Mouse (Mus musculus) left cerebral cortex, postnatal 36 days (tissue): ENCODE measurements around the gene Tvp23a. TPM values are rescaled to one million over a fixed set of nuclear protein-coding genes. Genes with fewer than 3 reads are reported as not detected.

Source experiments
- DNase-seq, 2 experiments: peaks; one replicate each; pipeline ENCODE4 v3.0.0; 2021 to 2022; ENCODE audit warnings: low spot score in 2 of 2, mixed read lengths in 1 of 2
- intact Hi-C: fragments of 180-260 bp; cut with DNase I; formaldehyde crosslinking; loops from one replicate; pipeline ENCODE4 v1.15.1; 2025
- total RNA-seq, 2 experiments: library from RNA; stranded (reverse); gene quantifications; 2 replicates each; pipeline ENCODE4 v1.2.3; 2021

Gene Tvp23a
- total RNA-seq, 2 experiments from 2014 or later = 29.8 to 32.2 TPM

DNA sequence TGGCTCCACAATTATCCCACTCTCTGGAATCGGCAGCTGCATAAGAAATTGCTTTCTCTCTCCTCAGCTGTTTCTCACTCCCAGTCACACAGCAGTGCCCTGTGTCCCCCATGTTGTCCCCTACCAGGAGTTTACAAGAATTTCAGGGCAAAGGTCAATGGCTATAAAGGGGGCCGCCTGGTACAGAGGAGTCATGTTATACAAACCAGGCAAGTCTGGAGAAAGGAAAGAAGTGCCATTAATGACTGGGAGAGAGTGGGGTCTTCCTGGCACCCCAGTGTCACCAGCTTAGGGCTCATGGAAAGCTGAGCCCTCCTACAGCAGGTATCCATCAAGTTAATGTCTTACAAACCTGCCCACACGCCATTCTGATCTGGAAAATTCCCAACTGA, 7.4 kb upstream of the Tvp23a start:
- intact Hi-C loops = no loop called here

DNA sequence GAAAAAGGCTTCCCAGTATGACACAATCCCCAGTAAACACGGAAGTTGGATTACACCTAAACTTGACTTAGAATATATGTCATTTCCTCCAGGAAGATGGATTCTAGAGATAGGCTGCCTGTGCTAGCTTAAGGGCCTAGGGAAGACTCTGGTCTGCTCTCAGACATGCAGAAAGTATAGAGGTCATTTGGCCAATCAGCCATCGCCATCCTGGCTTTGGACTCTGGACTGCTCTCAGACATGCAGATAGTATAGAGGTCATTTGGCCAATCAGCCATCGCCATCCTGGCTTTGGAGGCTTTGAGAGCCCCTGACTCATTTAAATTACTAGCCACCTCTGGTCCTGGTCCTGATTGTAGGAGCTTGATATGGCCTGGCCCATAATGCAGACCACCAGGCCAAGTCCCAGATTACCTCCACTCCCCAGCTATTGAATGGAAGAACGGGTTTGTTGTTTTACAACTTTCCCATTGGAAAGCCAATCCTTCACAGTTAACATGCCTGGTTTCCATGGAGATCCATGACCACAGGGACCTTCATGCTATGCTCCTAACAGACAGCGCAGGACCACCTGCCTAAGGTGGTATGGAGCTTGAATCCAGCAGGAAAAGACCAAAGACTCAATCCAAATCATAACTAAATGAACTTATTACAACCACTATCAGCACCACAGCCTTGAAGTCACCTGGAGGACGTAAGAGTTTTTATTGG, 6.9 kb upstream of the Tvp23a start:
- intact Hi-C loops = no loop called here
- no peak for DNase-seq

More for the DNA sequence above, 7.4 kb upstream of the Tvp23a start:
- DNase-seq = no peak

DNA sequence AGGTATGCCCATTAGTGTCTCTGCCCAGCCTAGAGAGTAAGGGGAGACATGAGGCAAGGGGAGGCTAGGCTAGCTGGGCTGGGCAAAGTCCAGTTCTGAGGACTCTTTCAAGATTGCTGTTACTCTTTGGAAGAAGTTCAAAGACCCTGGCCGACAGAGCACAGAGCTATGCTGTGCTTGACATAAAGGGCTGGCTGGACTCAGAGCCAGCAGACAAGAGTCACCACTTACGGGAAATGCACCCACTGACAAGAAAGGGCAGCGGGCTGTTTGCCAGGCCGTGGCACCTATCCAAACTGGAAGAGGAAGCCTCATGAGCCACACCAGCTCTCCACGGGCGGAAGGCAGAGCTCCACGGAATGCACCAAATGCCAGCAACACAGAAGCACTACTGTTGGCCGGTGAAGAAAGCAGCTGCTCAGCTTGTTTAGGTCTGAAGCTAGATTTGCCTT, 5.3 kb upstream of the Tvp23a start:
- intact Hi-C loops = no loop called here
- DNase-seq = peak; percentile 54 to 58

DNA sequence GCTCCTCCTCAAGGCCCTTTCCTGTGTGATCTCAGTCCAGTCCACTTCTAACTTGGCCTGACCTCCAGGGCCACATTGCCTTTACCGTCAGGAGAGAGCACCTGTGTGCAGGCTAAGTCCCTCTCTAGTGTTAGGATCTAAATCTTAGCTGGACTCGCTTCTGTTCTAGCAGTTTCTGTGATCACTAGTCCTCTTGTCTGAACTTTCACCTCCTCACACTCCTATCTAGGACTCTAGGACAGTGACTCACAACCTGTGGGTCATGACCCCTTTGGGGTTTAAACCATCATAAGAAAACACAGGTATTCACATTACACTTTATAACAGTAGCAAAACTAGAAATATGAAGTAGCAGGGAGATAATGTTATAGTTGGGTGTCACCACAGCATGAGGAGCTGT, 4.7 kb upstream of the Tvp23a start:
- intact Hi-C loops = no loop called here
- DNase-seq = no peak

DNA sequence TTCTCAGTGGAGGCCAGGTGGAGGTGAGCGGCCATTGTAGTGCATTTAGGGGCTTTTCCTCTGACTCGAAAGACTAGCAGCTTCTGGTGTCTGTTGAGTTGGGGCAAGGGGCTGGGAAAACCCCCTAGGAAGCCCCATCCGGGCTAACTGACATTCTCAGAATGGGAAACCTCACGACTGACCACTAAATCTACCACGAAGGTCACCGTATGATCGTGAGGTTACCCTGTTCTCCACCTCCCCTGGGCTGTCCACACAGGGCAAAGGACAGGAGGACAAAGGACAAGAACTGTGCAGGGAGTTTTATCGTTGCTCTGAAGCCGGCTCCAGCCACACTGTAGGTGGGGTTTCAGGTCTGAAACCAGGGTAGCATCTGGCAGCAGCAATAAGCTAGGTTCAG, 1.8 kb upstream of the Tvp23a start:
- no peak for DNase-seq
- intact Hi-C loops = loop anchor here (5.0 kb wide), 1 partner anchor 73 kb away; no protein-coding TSS in a partner anchor

DNA sequence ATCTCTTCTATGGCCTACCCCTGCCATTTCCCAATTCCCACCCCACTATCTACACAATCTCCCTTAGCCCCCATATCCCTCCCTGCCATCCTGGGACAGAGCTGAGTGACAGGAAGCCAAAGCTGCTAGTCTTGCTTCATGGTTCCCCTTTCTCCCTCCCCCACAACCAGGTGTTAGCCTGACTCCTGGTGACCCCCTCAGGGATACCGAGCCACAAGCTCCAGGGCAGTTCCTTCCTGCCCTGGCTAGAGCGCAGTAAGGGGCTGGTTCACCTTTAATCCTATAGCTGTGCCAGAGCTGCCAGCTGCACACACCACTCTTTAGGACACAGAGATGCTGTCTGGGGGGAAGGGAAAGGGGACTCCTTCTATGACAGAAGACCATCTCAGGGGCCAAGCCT, 619 bp upstream of the Tvp23a start:
- intact Hi-C loops = loop anchor here (5.0 kb wide), 1 partner anchor 75 kb away; no protein-coding TSS in a partner anchor
- no peak for DNase-seq

DNA sequence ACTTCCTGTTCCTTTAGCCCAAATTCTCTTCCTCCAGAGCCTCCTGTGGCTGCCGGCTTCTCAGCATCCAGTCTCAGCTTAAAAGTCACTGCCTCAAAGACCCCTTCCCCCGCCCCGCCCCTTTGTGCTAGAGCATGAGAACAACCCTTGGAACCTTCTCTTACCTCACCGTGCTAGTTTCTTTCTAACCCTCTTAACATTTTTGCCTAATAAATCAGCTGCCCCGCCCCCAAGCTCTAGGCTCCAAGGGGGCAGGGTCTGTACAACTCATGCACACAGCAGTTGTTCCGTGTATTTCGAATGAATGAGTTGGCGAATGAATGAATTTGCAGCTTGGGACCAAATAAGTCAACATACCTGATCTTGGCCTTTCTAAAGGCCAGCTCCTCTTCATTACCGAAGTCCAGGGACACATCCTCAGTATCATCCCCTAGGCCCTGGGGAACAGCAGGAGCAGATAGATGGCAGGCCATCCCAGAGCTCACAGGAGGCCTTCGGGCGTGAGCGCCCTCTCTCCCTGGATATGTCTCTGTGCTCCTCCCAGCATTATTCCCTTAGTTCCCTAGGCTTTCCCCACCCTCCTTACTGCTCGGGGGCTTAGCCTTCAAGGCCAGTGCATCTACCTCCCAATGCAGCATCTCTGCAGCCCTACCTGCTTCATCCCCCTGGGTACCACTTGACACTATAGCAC, 444 bp downstream of the Tvp23a start:
- no peak for DNase-seq
- intact Hi-C loops = loop anchor here (5.0 kb wide), 1 partner anchor 76 kb away; no protein-coding TSS in a partner anchor

DNA sequence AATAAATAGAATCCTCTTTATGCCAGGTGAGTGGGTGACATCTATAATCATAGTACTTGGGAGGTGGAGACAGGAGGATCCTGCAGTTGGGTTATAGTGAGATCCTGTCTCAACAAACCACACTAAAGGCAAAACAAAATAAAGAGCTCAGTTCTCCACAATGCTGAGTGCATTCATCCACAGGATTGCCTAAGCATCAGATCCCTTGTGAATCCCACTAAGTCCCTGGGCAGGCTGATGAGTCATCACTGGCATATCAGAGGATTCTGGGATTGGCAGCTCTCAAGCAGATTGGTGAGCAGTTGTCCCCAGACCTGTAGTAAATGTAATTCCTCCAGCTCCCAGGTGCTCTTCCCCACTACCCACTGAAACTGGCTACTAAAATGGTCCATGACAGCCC, 3.4 kb downstream of the Tvp23a start:
- intact Hi-C loops = no loop called here
- no peak for DNase-seq

DNA sequence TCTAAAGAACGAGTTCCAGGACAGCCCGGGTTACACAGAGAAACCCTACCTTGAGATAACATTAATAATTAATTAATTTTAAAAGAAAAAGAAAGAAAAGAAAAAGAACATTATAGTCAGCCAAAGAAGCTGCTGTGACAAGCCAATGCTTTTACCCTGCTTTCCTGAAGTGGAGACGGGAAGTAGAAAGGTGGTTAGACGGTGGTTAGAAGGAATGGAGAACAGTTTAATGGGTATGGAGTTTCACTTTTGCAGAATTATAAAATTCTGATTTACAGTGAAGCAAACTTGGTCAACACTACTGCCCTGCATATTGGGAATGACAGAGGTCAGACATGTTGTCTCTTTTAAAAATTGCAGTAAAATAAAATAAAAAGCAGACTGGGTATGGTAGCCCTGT, 5.4 kb downstream of the Tvp23a start:
- no peak for DNase-seq
- intact Hi-C loops = no loop called here

DNA sequence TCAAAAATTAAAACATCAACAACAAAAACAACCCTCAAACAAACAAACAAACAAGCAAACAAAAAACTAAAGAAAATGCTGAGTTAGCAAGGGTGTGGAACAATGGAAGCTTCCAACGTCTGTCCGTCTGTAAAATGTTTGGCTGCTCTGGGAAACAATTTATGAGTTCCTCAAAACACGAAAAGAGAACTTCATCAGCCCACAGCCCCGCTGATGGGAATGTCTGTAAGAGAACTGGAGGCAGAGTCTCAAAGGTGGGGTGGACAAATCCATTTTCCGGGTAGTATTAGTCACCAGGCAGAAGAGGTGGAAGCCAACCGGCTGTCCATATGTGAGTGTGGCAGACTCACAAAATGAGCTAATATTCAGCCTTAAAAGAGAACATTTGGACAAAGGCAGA, 5.8 kb downstream of the Tvp23a start:
- intact Hi-C loops = no loop called here
- DNase-seq = no peak

DNA sequence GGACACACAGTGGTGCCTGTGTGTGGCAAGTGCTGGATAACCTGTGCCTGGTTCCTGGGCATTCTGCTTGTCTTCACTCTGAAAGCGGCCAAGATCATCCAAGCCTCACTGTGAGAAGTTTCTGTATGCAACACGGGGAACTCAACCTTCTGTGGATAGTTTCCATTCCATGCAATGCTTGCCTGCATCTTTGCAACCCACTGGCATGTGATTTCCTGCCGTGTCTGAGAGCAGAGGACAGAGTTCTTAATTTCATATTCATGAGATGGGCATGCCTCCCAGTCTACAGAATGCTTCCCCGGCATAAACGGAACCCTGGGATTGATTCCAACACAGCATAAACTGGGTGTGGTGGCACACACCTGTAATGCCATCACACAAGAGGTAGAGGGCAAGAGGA, 9.1 kb downstream of the Tvp23a start:
- intact Hi-C loops = no loop called here

DNA sequence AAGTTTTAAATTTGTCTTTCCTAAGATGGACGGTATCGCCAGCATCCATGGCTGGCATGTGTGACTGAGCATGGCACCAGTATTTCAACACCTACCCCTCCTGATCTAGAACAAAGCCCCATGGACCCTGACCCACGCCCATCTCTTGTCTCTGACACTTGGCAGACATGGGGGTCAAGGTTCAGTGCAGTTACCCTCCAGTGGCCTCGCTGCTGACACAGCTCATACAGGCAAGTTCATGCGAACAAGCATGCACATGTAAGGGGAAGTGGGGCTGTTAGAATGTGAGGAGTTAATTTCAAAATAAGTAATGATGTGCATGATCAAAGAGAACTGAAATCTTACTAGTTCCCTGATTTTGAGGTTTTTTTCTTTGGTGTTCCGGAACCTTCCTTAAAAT, 11.0 kb downstream of the Tvp23a start:
- no peak for DNase-seq
- intact Hi-C loops = no loop called here

More for the DNA sequence above, 9.1 kb downstream of the Tvp23a start:
- DNase-seq = no peak

DNA sequence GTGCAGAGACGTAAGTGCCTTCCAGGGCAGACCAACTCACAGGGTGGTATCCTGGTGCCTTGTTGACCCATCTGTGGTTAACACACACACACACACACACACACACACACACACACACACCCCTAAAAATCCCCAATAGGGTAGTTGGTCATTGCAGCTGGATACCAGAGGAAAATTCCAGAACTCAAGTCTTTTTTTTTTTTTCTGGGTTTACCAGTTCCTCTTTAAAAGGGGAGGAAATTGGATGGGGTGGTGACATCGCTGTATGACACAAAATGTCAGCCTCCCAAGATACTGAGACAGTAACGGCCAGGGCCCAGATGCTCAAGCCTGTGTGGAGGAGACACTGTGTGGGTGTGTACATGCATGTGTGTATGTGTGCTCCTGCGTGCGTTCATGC, 13.8 kb downstream of the Tvp23a start:
- intact Hi-C loops = no loop called here
- no peak for DNase-seq

DNA sequence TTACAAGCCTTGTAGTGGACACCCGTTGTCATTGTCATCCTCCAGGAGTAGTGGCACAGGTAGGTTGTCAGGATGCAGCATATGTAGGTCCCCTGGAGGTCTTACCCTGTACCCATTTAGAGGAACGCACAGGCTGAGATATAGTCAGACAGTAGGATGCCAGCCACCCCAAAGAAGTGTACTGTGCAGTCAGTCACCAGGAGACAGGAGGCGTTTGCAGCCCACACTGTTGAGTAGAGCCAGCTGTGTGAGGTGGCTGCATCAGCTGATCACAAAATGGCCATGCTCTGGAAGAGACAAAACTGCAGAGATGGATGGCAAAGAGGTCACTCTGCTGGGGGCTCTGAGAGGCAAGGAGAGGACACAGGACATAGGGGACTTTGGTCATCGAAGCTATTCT, 14.8 kb downstream of the Tvp23a start:
- intact Hi-C loops = no loop called here
- DNase-seq = no peak

DNA sequence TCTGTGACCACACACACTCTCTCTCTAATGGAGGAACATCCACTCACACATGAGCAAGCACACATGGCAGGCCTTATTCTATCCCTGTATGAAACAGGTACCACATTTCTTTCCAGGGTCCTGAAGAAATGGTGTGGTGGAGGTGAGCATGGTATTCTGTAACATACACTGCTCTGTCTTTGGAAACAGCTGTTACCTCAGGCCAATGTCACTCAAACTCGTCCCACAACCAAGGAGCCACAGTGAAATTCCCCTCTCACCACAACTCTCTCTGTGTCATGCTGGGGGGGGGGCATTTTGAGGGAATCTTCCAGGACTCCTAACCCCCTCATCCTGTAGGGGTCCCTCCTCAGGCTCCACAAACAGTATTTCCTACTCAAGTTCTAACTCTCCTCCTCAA, 15.3 kb downstream of the Tvp23a start:
- intact Hi-C loops = no loop called here

DNA sequence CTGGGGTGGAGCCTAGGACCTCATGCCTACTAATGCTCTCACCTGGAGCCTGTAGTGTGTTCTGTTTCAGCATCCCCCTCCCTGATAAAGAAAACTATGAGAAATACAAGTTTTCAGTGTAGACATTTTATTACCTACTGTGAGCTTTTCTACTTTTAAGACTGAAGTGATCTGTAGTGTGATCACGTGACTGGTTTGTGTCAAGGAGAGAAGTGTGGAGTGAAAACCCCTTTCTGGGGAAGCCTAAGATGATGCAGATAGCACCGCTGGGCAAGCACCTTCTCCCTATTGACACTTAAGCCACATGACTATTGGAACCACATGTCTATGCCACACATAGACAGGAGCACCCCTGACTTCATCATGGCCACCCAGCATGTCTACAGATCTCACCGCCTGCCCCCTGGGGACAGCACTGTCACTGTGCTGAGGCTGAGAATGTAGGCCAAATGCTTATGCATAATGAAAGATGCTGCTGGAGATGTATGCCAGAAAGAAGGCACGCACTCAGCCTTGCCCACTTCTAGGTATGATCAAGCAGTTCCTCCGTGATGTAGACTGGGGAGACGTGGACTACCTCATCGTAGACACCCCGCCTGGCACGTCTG, 26.6 kb downstream of the Tvp23a start:
- intact Hi-C loops = no loop called here
- no peak for DNase-seq

More for the DNA sequence above, 15.3 kb downstream of the Tvp23a start:
- no peak for DNase-seq

DNA sequence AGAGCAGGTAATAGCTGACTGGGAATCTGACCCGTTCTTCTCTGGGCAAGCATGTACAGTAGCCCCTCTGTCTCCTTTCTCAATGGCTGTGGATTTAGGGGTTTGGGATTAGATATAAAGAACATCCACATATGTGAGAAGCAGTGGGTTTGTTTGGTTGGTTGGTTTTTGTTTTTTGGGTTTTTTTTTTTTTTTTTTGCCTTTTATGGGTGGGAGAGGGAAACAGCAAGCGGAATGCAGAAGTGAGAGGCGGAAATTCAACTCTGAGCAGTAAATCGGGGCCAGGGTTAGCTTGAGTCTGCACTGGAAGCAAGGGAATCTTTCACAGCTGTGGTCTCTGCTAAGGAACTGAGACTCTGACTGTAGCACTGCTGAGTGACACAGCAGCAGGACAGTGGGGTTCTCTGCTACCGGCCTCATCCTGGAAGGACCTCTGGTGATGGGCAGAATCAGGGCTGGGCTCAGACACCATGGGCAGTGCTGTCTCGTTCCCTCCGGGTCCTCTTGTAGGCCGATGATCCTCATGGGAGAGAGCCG, 29.4 kb downstream of the Tvp23a start:
- no peak for DNase-seq
- intact Hi-C loops = no loop called here

DNA sequence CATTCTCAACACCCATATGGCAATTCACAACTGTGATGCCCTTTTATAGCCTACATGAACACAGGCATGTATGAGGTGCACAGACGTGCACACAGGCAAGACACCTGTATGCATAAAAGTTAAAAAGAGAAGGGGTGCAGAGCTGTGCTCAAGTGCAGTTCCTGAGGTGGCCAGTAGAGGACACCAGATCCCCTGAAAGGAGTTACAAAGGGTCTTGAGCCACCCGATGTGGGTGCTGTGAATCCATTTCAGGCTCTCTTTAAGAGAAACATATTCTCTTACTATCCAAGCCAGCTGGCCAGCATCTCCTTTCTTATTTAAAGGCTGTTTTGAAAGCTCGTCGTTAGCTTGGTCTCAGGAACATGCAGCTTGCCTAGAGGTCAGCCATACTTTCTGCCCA, 30.3 kb downstream of the Tvp23a start:
- no peak for DNase-seq
- intact Hi-C loops = no loop called here

DNA sequence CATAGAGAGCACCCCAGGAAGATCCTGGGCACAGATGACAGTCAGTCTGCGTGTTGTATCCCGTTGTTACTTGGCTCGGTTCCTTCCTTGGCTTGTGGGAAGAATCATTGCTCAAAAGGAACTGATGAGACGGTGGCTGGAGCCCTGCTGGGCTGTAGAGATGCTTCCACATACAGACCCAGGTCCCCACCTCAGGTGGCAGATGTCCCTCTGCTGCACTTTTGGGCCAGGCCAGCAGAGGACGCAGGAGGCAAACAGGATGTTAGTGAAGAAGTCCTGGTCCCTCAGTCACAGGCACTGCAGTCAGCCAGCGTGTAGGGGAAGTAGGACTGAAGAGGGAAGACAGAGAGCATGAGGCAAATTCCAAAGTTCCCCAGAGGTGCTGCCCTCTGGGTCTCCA, 31.2 kb downstream of the Tvp23a start:
- no peak for DNase-seq
- intact Hi-C loops = no loop called here
